Mouse (Mus musculus): Measurements from ENCODE around the gene Cdiptos.

The Cdiptos gene

GRCm38 (mm10) chr7:127014320-127014719, 38.4 kb upstream of the Cdiptos start, which contains the start of gene Mvp:
TSS of gene Mvp (minus strand) at chr7:127014621.
- DNase-seq (ENCODE audit: low read depth, low spot score) = no peak

- no peak for DNase-seq (ENCODE audit: low read depth, low spot score)
Measured at GRCm38 (mm10) chr7:127013385-127013784, 37.5 kb upstream of the Cdiptos start.

DNA sequence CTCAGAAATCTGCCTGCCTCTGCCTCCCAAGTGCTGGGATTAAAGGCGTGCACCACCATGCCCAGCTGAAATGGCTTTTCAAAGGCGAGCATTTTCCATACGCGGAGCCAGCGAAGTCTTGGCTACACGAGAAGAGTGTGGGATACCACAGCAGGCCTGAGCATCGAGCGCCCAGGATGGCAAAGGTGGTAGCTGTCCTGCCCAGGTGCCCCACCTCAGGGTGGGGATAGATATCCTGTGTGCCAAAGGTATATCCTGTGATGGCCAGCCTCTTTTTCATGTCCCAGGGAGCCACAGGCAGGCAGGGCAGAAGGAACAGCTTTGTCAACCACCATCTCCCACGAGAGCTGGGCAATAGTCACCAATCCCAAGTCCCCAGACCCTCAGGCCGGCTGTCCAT, 36.9 kb upstream of the Cdiptos start:
- DNase-seq (ENCODE audit: low read depth, low spot score) = no peak

DNA sequence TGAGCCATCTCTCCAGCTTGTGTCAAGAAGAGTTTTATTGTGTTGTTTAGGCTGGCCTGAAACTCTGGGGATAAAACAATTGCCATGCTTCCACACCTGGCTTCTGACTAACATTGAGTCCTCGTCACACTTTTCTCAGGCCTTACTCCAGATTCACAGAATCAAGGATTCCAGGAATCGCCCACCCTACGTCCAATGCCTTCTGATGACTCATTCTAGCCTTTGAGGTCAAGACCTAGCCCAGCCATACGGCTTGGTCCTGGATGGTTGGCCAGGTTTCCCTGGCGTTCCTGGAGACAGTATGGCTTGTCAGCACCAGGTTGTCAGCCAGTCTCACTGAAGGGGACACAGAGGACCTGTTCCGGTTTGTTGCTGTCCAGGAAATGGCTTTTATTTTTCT, 36.5 kb upstream of the Cdiptos start:
- no peak for DNase-seq (ENCODE audit: low read depth, low spot score)

DNA sequence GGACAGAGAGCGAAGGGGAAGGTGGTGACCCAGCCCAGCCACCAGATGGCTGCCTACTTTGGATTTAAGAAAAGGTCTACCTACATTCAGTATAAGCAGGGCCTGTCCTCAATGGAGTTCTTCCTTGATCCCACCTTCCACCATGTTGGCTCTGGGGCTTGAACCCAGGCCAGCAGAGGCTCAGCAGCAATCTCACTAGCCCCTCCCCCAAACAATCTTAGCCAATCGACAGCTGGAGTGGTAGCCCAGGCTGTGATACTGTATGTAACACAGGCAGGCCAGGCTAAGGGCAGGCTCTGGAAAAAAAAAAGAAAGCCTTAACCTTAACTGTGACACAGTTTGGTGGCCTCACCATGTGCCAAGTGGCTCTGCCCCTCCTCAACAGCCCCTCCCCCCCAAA, 35.8 kb upstream of the Cdiptos start:
- no peak for DNase-seq (ENCODE audit: low read depth, low spot score)

- no peak for DNase-seq (ENCODE audit: low read depth, low spot score)
Measured at GRCm38 (mm10) chr7:127011051-127011450, 35.2 kb upstream of the Cdiptos start.

DNA sequence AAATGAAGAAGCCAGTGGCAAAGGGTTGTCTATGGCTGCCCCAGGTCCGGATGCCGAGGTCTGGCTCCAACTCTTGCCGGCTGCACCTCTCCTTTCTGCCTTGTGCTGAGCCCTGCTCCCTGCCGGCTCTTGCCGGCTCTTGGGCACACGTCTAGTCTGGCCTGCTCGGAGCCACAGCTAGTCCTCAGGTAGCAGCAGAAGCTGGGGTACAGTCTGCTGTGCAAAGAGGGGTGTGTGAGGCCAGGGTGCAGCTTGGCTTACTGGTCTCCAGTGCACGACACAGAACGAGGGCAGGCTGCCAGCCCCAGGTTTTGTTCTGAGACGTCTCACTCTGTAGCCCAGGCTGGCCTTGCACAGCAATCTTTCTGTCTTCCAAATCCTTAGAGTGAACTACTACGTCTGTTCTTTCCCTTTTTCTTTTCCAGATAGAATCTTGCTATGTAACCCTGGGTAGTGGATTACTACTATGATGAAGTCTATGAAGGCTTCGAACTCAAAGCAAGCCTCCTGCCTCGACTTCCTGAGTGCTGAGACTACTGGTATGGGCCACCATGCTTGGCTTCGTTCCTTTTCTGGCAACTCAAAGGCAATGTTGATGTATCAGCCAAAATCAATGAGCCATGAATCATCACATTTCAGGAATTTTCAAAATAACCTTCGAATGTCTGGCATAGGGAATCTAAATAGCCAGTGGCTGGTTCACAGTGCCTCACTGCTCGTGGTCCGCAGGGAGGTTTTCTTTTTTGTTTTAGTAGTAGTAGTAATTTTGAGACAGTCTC, 33.6 kb upstream of the Cdiptos start:
- no peak for DNase-seq (ENCODE audit: low read depth, low spot score)

GRCm38 (mm10) chr7:127008239-127009019, 32.5 kb upstream of the Cdiptos start:
- no peak for DNase-seq (ENCODE audit: low read depth, low spot score)

DNA sequence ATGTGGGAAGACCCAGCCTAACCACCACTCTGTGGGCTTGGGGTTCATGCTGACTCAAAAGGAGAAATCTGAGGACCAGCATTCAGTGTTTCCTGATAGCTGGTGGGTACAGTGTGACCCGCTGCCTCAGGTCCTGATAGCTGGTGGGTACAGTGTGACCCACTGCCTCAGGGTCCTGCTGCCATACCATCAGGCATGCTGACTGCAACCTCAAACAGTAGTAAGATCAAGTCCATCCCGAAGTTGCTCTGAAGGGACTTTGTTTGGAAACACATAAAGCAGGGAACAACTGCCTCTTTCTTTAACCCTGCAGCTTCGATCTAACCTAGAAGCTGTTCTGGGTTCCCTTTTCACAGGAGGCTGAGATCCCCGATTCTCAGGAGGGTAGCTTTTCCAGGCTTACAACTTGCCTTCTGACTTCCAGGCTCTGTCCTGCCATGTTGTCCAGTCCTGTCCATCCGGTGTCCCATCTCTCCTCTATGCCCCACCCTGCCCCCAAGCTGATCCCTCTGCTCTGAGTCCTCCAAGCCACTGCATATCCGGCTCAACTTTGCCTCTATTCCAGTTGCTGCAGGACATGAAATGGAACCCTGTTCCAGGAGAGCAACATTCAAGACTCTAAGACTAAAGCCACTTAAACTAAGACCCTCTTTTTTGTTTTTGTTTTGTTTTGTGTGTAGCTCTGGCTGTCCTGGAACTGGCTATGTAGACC, 31.6 kb upstream of the Cdiptos start:
- DNase-seq (ENCODE audit: low read depth, low spot score) = no peak

- no peak for DNase-seq (ENCODE audit: low read depth, low spot score)
Measured at GRCm38 (mm10) chr7:127004122-127004875, 28.4 kb upstream of the Cdiptos start.

GRCm38 (mm10) chr7:127003620-127004019, 27.7 kb upstream of the Cdiptos start:
- DNase-seq (ENCODE audit: low read depth, low spot score) = no peak

DNA sequence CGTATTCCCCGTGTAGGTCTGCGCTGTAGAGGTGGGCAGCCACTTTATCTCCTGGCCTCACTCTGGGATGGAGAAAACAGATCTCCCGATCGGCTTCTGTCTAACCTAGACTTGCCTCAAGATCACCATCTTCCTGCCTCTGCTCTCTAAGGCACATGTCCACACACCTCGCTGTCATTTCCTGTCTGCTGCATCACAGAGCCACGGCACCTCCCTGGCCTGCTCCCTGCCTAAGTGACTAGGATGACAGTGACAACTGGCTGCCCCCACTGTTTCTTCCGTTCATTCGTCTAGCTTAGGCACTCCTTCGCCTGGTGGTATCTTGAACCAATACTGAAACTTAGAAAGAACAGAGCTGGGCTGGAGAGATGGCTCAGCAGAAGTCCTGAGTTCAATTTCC, 23.7 kb upstream of the Cdiptos start:
- DNase-seq (ENCODE audit: low read depth, low spot score) = no peak

- no peak for DNase-seq (ENCODE audit: low read depth, low spot score)
Measured at GRCm38 (mm10) chr7:126996449-126996848, 20.6 kb upstream of the Cdiptos start.

GRCm38 (mm10) chr7:126988816-126989215, 12.9 kb upstream of the Cdiptos start:
- DNase-seq (ENCODE audit: low read depth, low spot score) = no peak

DNA sequence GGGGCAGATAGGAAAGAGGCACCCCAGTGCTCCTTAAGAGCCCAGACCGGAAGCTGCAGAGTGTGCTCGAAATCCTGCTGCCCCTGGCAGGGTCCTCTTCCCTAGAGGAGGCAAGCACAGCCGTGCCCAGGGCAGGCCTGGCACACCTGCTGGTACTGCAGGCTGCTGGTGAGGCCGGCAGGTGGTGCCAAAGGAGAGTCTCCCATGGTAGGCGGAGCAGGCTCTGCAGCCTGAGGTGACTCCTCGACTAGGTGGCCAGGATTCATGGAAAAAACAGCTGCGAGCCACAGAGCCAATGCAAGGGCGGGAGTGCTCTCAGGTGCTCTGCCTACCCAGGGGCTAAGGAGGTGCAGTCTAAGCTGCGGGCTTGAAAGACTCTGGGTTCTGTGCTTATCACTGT, 10.4 kb upstream of the Cdiptos start:
- no peak for DNase-seq (ENCODE audit: low read depth, low spot score)

- no peak for DNase-seq (ENCODE audit: low read depth, low spot score)
Measured at GRCm38 (mm10) chr7:126984667-126985444, 9.0 kb upstream of the Cdiptos start.

GRCm38 (mm10) chr7:126983113-126983512, 7.2 kb upstream of the Cdiptos start:
- DNase-seq (ENCODE audit: low read depth, low spot score) = no peak

GRCm38 (mm10) chr7:126982054-126982453, 6.2 kb upstream of the Cdiptos start:
- DNase-seq (ENCODE audit: low read depth, low spot score) = no peak

DNA sequence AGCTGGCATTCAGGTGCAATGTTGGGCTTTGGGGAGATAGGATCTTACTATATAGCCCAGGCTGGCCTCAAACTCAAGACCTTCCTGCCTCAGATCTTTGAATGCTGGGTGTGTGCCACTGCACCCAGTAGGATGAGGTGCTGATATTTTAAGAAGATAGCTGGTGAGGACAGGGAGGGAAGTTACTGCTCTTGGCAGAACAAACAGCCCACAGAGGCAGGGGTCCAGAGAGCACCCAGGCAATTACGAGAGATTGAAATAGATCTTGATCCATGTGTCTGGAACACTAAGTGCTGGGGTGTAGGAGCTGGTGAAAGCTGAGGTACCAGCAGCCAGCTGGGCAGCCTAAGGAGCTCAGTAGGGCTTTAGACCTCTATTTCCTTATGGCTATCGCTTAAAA, 5.7 kb upstream of the Cdiptos start:
- DNase-seq (ENCODE audit: low read depth, low spot score) = no peak

GRCm38 (mm10) chr7:126978841-126979240, 2.9 kb upstream of the Cdiptos start:
- no peak for DNase-seq (ENCODE audit: low read depth, low spot score)
